Mouse (Mus musculus) thymus, postnatal 10 days (tissue): ENCODE results near the gene Gm20388.

Experiments
- DNase-seq, 2 experiments: peaks; one replicate each; pipeline ENCODE4 v3.0.0; 2021; ENCODE audit warnings: low spot score in 2 of 2

Gene Gm20388

GRCm38 (mm10) chr8:123788416-123789170, 3878.0 kb downstream of the Gm20388 start:
- DNase-seq, result no peak

- no peak for DNase-seq
Measured at GRCm38 (mm10) chr8:123789461-123789860, 3878.8 kb downstream of the Gm20388 start.

- DNase-seq, result peak; percentile 64 to 86
Measured at GRCm38 (mm10) chr8:123789970-123790369, 3879.3 kb downstream of the Gm20388 start.

DNA sequence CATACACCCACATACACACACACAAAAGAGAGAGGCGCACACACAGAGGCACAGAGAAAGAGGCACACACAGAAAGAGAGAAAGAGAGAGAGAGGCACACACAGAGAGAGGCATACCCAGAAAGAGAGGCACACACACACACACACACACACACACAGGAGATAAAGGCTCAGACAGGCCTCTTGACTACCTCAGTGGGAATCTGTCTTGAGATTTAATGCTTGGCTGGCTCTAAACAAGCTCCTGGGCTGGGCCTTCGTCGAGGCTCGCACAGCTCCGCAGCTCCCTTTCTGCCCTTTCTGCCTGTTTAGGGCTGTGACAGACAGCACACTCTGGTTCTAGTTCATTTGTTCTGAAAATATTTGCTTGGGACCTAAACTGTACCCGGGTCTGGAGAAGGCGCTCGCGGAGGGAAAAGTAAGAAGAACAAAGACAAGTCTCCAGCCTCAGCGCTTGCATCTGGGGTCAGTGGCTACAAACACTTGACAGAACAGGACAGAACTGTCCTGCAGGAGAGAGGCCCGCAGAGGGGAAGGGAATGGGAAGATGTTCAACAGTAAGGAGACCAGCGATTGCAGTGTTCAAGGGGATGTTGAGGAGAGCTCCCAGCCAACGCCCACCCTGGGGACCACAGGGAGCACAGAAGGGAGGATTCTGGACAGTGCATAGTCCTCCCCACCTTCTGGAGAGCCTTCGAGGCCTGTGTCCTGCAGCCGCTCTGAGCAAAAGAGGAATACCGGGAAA, 3880.6 kb downstream of the Gm20388 start:
- no peak for DNase-seq

GRCm38 (mm10) chr8:123791845-123792225, 3881.2 kb downstream of the Gm20388 start:
- DNase-seq, result no peak

- DNase-seq, result no peak
Measured at GRCm38 (mm10) chr8:123793900-123794299, 3883.3 kb downstream of the Gm20388 start.

GRCm38 (mm10) chr8:123794766-123795165, 3884.1 kb downstream of the Gm20388 start:
- no peak for DNase-seq

DNA sequence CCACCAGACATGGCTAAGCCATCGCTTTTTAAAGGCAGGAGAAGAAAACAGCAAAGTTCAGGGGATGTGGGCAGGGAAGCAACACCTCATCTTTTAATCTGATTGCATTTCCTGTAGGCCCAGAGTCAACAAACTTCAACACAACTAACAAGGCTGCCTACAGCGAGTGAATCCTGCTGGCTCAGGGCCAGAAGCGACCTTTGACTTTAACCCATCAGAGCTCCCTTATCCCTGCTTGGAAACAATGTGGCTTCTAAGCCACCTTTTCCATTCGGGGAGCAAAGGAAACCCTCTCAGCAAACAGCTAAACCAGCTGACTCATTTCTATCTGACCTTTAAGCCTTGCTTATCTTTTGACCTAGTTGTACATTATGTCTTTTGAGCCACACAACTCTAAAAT, 3886.1 kb downstream of the Gm20388 start:
- DNase-seq, result no peak

- DNase-seq, result no peak
Measured at GRCm38 (mm10) chr8:123797928-123798327, 3887.3 kb downstream of the Gm20388 start.

DNA sequence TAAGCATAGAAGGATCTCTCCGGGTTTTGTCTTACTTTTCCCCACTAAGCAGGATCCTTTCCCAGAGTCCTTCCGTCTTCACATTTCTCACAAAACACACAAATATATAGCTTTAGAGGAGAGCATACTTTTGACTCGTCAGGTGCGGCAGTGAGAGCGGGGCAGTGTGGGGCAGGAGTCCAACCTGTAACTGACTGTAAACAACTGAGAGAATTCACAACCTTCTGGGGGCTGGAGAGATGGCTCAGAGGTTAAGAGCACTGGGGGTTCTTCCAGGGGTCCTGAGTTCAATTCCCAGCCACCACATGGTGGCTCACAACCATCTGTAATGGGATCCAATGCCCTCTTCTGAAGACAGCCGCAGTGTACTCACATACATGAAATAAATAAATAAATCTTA, 3888.8 kb downstream of the Gm20388 start:
- DNase-seq, result no peak

DNA sequence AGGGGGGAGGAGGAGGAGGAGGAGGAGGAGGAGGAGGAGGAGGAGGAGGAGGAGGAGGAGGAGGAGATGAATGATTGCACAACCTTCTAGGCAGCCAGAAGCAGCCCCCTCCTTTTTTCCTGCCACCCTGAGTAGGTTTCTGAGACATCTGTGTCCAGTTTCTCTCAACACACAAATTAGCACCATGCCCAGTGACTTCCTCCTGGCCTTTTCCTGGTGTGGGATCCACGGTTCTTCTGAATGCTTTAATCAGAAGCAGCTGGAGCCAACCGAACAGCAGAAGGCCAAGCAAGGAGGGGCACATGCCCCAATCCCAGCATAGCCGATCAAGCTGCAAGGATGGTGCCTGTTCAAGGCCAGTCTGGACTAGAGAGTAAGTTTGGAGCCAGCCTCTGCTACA, 3889.2 kb downstream of the Gm20388 start:
- no peak for DNase-seq

DNA sequence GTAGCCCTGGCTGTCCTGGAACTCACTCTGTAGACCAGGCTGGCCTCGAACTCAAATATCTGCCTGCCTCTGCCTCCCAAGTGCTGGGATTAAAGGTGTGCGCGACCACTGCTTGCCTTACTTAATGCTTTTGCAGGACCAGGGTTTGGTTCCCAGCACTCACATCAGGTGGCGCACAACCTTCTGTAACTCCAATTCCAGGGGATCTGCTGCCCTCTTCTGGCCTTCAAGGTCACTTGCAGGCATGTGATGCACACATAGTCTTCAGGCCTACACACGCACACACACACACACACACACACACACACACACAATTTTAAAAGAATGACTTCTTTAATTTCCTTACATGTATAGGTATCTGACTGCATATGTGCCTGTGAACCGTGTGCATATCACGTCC, 3890.2 kb downstream of the Gm20388 start:
- DNase-seq, result no peak

DNA sequence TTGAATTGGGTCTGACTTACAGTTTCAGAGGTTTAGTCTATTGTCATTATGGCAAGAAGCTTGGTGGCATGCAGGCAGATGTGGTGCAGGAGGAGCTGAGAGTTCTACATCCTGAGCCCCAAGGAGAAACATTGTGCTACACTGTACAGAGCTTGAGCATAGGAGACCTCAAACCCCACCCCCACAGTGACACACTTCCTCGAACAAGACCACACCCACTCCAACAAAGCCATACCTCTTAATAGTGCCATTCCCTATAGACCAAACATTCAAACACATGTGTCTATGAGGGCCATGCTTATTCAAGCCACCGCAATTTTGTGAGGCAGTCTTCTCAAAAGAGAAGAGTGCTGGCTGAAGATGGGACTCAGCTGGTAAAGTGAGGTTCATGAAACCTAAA, 3890.9 kb downstream of the Gm20388 start:
- DNase-seq, result no peak

DNA sequence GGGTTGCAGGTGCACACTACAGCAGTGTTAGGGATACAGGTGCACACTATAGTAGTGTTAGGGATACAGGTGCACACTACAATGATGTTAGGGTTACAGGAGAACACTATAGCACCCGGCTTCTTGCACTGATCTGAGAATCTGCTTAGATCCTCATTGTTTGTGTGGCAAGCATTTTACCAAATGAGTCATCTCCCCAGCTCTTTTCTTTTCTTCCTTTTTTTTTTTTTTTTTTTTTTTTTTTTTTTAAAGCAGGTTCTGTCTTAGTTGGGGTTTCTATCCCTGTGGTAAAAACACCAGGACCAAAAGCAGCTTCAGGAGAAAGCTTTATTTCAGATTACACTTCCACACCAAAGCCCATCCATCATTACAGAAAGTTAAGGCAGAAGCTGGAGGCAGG, 3893.0 kb downstream of the Gm20388 start:
- no peak for DNase-seq

GRCm38 (mm10) chr8:123804586-123804985, 3893.9 kb downstream of the Gm20388 start:
- DNase-seq, result no peak

GRCm38 (mm10) chr8:123805209-123805717, 3894.6 kb downstream of the Gm20388 start:
- DNase-seq, result no peak

- DNase-seq, result peak; percentile 37 to 64
Measured at GRCm38 (mm10) chr8:123805718-123806373, 3895.2 kb downstream of the Gm20388 start, which contains the start of gene Rab4a. TSS of gene Rab4a (plus strand) at chr8:123805985.

- no peak for DNase-seq
Measured at GRCm38 (mm10) chr8:123806374-123806935, 3895.8 kb downstream of the Gm20388 start.

- no peak for DNase-seq
Measured at GRCm38 (mm10) chr8:123807024-123807431, 3896.4 kb downstream of the Gm20388 start.

- no peak for DNase-seq
Measured at GRCm38 (mm10) chr8:123807852-123808573, 3897.4 kb downstream of the Gm20388 start.

DNA sequence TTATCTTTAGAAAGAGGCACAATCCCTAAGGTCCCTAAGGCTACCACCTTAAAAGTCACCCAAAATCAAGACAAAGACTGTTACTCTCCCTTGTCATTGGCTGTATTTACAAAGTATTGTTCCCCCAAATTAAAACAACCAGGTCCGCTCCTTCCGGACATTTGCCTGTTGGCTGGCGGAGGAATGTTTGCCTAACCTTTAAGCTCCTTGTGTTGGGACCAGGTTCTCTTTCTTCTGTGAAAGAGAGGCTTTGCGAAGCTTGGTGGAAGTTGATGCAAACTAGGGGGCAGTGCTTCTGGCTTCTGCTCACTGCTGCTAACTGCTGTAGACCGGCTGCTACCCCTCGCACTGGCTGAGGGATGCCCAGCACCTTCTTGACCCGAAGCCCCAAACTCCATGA, 3898.0 kb downstream of the Gm20388 start:
- no peak for DNase-seq
